Mouse (Mus musculus) adrenal gland, adult 18-20 months (tissue): Measurements from ENCODE around the gene Acot11. TPM values are rescaled to one million over a fixed set of nuclear protein-coding genes. Genes with fewer than 3 reads are reported as not detected.
A peak's percentile ranks its signal among the peaks of the same experiment; 100 is the strongest.
"Not testable (repeated sequence)": the region's sequence is repeated elsewhere in the genome, so short reads cannot be mapped to it uniquely, and the experiment has no call there.

Source experiments
- DNase-seq, 2 experiments: peaks; one replicate each; pipeline ENCODE4 v3.0.0; 2021 to 2022; ENCODE audit warnings: low spot score in 2 of 2
- total RNA-seq, 2 experiments: library from RNA; stranded (reverse); gene quantifications; 1 replicate in 1 of 2; 2 replicates in 1 of 2; pipeline ENCODE4 v1.2.3; 2021

Gene Acot11
- total RNA-seq, 2 experiments from 2014 or later: 99.8 to 239 TPM

DNA sequence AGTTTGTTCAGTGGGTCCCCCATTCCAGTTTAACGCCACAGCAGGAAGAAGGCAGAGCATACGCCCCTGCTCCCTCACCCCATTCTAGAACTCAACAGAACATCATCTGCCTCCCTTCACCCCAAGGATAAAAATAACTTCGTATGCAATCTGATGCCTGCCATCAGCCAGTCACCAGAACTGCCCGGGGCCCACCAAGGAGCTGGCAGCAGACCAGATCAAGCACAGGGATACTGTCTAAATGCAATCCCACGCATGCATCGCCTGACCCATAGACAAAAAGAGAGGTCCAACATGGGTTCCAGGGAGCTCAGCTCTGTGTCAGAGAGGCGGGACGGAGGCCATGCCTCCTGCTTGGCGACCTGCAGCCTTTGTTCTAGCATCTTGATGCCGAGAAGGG lies 21.7 kb downstream of the Acot11 start:
- DNase-seq: no peak

DNA sequence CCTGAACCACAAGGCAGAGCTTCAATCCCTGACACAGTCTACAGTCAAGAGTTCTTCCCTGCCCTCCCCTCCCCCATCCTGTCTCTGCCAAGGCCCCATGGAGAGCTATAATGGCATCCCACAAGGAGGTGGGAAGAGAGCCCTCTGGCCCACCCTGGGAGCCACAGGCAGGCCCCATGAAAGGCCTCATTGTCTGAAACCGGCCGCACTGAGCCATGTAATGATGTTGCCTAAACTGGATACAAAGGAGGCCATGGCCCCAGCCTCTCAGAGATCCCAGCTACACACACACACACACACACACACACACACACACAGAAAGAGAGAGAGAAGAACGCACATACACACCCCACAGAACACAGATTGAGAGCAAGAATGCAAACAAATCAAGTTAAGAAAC lies 24.8 kb downstream of the Acot11 start:
- DNase-seq: no peak

DNA sequence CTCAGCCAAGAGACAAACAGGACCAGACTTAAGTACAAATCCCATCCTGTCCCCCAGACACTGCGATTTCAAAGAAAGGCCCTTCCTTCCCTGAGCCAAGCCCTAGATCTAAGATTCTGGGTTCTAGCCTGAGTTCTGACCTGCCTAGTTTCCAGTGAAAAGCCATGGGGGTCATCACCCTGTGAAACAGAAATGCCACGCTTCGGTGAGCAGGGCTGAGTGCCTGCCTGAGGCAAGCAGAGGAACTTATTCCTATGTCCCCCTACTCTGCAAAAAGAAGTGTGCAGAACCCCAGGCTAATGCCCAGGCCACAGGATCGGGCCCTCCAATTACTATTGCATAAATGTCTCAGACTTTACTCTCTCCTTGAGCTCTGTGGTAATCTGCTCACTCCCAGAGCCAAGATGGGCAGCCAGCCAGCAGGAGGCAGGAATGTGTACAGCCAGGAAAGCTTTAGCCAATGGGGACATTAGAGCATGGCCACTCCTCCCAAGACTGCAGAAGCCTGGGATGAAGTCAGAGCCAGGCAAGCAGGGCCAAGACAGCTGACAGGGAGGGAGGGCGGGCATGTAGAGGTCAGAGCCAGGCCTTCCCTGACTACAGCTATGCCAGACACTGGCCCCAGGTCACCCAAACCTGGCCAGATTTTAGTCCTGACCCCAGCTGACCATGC lies 26.5 kb downstream of the Acot11 start:
- DNase-seq: peak; percentile 86 to 87

DNA sequence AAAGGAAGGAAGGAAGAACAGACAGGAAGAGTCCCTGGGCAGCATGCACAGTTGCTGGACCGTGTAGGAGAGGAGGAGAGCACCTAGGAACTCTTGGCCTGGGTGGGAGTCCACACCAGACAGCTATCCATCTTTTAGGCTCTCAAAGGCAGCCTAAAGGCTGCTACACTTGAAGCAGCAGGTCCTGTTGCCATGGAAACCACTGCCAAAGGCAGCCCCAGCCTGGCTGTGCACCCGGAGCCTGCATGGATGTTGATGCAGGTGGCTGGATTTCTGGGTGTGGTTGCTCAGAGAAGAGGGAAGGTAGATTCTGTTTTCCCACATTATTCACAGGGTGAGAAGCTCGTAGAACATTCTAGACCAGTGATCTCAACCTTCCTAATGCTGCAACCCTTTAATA lies 27.8 kb downstream of the Acot11 start:
- no peak for DNase-seq

DNA sequence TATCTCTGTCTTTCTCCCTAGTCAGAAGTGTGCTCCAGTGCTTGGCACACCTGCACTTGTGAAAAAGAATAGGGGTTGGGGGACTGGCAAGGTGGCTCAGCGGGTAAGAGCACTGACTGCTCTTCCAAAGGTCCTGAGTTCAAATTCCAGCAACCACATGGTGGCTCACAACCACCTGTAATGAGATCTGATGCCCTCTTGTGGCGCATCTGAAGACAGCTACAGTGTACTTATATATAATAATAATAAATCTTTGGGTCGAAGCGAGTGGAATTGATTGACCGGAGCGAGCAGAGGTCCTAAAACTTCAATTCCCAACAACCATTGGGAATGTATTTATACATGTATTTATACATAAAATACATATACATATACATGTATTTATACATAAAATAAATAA lies 29.0 kb downstream of the Acot11 start:
- not testable (repeated sequence) for DNase-seq

DNA sequence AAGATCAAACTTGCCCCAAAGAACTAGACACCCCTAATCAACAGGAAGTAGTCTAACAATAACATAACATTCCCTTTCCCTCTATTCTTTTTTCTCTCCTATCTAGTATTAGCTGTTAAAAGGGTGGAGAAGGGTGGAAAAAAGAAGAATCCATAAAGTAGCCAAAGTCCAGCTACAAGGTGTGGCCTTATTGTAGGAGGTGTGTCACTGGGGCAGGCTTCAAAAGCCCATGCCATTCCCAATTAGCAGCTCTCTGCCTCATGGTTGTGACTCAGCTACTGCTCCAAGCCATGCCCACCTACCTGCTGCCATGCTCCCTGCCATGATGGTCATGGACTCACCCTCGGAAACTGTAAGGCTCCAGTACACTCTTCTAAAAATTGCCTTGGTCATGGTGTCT lies 32.2 kb downstream of the Acot11 start:
- no peak for DNase-seq

DNA sequence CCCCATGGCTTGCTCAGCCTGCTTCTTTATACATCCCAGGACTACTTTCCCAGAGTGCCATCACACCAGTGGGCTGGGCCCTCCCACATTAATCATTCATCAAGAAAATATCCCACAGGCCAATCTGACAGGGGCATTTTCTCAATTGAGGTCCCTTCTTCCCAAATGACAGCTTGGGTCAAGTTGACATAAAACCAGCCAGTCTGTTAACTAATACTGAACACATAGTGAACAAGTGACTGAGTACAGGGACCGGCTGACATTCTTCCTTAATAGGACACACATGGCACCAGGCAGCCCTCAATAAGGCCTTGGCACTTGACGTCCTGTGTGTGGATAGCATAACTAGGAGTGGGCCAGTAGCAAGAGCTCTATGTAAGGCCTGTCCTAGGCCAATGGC lies 35.5 kb downstream of the Acot11 start:
- DNase-seq: no peak

DNA sequence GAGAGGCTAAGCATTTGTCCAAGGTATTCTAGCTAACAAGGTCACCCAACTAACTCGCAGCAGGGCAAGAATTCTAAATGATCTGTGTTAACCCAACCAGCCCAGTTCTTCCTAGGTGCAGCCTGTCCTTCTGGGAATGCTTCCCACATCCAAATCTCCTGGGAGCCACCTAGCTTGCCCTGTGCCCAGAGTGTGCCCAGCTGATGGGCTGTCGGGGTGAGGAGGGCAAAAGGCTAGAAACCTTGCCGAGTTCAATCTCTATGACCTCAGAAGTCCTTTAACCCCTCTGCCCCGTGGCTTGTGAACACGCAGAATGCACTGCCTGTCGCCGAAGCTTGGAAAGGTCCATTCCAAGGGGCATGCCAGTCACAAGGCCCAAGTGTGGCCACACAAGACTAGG lies 40.6 kb downstream of the Acot11 start:
- DNase-seq: no peak

DNA sequence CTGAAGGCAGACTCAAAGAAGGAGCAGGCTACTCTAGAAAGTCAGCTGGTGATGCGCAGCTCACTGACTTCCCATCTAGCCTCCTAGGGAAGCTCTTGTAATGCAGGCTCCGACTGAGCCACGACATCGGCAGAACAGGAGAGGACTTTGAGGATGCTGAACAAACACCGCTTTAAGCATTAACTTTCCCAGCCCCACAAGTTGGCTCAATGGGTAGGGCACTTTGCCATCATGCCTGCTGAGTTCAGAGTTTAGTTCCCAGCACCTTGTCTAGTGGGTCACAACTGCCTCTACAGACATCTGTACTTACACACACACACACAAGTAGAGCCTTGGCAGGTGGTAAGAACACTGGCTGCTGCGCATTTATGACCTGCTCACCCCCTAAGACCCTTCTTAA lies 53.1 kb downstream of the Acot11 start:
- no peak for DNase-seq

DNA sequence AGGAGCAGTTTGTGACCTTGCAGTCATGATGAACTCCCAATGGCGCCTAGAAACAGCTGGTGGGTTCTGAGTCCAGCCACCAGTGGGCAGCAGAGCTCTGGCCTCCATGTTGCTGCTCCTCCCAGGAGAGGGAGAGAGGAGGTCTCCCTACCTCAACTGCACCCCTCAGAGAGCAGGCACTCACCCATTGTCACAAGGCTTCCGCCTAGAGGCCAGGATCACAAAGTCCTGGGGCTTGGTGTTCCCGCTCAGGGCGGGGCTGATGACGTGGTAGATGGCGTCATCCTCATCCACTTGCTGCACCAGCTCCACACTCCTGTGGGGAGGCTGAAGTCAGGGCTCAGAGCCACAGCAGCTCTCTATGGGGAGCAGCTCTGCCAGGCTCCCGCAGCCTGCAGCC lies 55.1 kb downstream of the Acot11 start:
- DNase-seq: peak; percentile 52

DNA sequence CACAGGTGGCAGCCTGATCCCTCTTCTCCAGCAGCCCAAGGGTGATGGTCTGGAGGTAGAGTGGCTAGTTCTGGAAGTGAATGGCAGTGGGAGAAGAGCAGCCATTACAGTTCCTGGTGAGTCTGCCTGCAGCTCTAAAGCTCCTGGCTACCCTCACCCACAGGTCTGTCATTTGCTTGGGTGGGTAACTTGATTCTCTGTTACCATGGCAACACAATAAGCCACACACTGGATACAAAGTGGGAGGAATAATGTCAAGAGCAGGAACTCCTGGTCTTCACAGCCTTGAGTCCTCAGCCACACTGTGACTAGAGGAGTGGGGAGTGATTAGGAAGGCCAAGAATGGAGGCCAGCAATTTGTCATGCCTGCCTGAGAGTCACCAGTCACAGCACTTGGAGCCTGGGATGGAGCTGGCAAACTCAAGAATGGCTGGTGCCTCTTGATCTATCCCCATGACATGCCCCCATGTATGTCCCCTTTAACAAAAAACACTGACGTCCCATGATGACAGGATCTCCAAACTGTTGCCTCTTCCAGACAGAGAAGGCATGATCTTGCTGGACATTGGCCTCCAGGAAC lies 57.7 kb downstream of the Acot11 start:
- DNase-seq: no peak

DNA sequence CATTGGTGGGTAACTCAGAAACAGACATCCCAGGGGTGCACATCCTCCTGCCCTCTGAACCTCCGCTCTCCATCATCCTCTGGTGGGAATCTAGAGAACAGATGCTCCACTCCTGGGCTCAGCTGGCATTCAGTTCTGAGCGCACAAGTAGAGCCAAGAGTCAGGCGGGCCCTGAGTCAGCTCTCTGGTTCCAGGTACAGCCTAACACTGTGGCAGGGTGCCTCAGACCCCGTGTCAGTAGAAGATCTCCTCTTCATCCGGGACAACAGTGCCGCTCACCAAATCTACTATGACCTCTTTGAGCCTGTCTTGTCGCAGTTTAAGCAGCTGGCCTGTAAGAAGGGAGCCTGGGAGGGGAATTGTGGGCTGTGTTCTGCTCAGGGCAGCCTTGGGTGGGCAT lies 58.9 kb downstream of the Acot11 start:
- DNase-seq: no peak

DNA sequence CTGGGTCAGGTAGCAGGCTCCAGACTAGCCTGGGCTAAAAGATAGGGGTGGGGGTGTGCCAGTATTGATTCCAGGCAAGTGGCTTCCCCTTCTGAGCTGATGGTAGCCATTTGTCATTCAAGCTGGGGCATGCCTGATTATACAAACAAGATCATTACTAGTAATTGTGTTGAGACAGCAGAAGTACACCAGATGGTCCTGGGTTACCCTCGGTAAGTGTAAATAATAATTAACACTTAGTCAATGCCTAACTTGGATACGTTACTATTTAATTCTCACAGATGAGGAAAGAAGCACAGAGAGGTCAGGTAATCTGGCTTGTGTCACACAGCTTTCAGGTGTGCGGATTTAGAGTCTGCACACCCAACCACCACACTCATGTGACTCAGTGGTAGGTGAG lies 66.9 kb downstream of the Acot11 start:
- DNase-seq: no peak

DNA sequence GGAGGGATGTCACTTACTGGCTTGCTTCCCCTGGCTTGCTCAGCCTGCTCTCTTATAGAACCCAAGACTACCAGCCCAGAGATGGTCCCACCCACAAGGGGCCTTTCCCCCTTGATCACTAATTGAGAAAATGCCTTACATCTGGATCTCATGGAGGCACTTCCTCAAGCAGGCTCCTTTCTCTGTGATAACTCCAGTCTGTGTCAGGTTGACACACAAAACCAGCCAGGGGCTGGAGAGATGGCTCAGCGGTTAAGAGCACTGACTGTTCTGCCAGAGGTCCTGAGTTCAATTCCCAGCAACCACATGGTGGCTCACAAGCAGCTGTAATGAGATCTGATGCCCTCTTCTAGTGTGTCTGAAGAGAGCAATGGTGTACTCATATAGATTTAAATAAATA lies 67.9 kb downstream of the Acot11 start:
- DNase-seq: not testable (repeated sequence)

DNA sequence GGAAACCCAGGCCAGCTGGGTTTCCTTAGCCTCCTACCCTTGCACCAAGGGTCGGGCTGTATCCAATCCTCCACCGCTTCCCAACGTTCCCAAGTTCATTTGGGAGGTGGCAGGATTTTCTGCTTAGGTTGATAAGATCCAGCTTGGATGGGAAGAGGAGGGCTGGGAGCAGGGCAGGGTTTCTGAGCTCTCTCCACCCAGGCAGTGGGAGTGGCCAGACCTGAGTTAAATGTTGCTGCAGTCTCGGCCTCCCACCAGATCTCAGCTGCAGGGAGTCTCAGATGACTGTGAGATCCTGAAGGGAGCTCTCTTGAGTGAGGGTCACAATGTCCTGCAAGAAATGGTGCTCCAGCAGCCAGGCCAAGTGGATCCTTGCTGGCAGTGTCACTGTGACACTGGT lies 71.2 kb downstream of the Acot11 start, which contains the start of gene Fam151a:
TSS of gene Fam151a (plus strand) at position 254 of the 400 bp plus-strand sequence.
- no peak for DNase-seq

DNA sequence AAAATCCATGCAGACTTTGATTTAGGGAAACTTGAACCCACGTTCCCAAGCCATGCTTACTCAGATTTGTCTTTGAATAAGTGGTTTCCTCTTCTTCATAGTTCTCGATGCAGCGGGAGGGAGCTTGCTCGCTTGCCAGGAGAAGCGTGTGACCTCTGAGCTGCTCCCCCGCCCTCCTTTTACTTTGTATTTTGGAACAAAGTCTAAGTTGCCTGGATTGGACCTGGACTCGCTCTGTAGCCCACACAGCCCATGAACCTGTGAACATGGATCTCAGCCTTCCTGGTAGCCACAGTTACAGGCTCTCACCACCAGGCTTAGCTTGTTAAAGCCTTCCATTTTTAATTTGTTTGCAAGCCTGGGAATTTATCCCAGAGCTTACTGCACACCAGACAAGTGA lies 74.0 kb downstream of the Acot11 start, which contains the start of gene Mroh7:
TSS of gene Mroh7 (minus strand) at position 112 of the 400 bp plus-strand sequence.
- DNase-seq: no peak

DNA sequence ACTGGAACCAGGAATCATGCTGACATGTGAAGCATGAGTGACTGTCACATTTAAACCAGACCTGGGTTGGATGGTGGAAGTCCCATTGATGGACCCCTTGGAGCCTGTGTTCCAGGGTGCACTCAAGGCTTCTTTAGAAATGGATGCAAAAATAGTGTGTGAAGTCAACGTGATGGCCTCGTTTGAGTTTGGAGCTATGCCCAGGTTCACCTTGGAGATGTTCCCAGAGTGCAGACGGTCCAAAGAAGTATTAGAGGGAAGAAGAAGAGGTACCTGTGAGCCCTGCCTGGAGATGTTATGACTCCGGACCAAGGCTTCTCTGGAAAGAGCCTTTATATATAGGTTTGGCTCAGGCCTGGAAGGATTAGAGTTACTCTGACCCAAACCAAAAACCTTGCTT lies 84.2 kb downstream of the Acot11 start:
- DNase-seq: no peak

DNA sequence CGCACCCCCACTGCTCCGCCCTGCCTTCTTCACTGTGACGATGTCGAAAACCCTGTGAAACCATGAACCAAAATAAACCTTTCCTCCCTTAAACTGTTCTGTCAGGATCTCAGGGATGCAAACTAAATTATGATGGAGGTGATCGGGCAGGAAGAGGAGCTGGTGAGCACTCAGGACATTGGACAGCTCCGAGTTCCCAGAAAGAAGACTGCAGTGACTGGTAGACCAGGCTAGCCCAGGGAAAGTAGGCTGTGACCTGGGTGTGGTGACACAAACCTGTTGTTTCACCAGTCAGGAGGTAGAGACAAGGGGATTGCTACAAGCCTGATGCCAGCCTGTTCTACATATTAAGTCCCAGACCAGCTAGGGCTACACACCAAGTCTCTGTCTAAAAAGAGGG lies 91.2 kb downstream of the Acot11 start:
- no peak for DNase-seq

DNA sequence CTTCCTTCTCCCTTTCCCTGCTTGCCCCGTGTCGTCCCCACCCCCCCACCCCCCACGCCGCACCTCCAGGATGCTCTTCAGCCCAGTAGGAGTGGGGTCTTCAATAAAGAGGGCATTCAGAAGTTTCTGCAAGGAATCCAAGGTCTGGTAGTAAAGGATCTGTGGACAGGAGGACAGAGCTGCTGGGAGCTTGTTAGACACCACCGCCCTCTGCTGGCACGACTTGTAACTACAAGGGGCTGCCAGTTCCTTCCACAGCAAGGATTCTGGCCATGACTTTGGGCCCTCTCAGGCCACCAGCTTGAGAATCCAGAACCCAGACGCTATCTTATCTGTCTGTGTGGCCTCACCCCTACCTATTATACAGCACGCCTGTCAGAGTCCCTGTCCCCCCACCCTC lies 96.4 kb downstream of the Acot11 start:
- DNase-seq: peak; percentile 86 to 87

DNA sequence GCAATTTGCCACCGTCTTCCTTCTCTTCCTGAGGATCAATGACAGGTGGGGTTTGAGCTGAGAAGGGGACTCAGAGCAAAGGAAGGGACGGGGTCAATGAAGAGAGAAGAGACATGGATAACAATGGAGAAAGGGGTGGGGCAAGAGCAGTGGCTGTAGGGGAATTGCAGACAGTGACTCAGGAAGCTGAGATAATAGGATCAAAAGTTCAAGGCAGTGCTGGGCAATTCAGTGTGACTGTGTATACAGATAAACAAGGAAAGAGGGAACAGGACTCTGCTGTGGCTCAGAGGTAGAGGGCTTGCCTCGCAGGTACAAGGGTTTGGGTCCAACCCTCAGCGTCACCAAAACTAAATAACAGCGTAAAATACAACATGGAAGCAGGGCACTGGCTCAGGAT lies 96.8 kb downstream of the Acot11 start:
- peak in 1 of 2 experiments; percentile 11 for DNase-seq

DNA sequence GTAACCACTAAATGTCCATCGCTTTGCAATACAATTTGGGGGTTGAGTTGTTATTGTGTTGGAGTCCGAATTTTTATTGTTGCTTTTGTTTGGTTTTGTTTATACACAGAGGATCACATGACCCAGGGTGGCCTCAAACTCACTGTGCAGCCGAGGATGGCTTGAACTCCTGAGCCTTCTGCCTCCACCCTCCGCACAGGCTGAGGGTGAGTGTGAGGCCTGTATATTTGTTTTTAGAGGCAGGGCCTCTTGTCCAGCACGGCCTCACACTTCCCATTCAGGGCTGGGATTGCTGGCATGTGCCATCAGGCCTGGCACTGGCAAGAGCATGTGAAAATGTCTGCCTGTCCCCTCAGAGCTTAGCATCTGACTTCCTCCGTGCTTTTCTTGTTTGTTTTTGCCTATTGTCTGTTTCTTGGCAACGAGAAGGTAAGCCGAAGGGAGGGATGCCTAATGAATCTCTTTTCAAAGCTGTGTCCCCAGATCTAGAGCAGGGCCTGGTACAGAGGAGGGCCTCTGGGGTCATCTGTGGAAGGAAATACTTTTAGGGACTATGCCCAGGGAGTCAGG lies 99.6 kb downstream of the Acot11 start:
- DNase-seq: no peak

DNA sequence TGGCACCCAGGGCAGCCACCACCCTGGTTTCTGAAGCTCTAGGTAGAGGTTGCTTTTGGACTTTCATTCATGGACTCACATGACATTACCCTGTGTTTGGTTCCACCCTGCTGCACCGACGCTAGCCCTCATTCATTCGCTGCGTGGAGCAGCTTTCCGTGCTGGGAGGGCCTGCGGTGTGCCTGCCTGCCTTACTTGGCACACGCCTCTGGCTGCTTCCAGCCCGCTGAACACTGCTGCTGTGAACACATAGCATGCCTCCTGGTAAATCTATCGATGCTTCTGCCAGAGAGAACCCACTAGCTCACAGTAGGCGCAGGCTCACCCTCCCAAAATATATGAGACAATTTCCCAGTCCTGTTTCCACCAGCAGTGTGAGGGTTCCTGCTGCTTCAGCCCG lies 100.4 kb downstream of the Acot11 start:
- DNase-seq: no peak

DNA sequence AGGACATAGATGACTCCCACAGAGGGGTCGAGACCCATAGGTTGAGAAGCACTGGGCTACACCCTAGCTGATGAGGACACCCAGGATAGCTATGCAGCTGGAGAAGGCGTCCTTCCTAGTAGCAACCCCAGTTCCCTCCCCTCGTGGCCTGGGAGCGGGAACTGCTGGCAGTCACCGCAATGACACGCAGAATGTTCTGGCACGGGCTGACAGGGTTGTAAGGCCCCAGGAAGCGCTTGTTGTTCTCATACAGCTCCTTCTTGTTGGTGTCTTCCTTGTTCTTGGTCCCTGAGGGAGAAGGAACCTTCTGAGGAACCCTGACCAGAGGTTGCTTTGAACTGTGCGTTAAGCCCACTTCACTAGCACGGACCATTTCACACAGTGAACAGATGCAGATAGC lies 100.8 kb downstream of the Acot11 start:
- DNase-seq: no peak
